Mouse (Mus musculus) liver, embryonic 14.5 days (tissue): ENCODE measurements around the gene Cx3cr1. TPM values are rescaled to one million over a fixed set of nuclear protein-coding genes. Genes with fewer than 3 reads are reported as not detected.

ENCODE experiments used
- ATAC-seq: fragments of 200-750 bp; cut with Nextera tagmentation; 2 replicates; pipeline ENCODE4 v1.8.0; 2017; ENCODE audit warnings: moderate number of reproducible peaks, mild to moderate bottlenecking, moderate library complexity; ENCODE audit not compliant: insufficient read depth
- DNase-seq, 3 experiments: peaks; one replicate each; pipeline ENCODE4 v3.0.0-alpha.2; 2012 to 2013; ENCODE audit warnings: low read depth in 3 of 3, low spot score in 3 of 3
- H3K27ac ChIP-seq: fragments of 300-500 bp; sonication (generic); 2 replicates; pipeline ENCODE4 v1.5.1; 2014; ENCODE audit warnings: moderate library complexity, mild to moderate bottlenecking, control low read depth, inconsistent platforms
- H3K27me3 ChIP-seq: fragments of 300-500 bp; sonication (generic); 2 replicates; pipeline ENCODE4 v1.6.1; 2014; ENCODE audit warnings: mild to moderate bottlenecking, low read length, moderate library complexity; ENCODE audit not compliant: control insufficient read depth, insufficient read depth
- H3K36me3 ChIP-seq: fragments of 300-500 bp; sonication (generic); replicated peaks from 2 replicates; pipeline ENCODE4 v1.6.1; 2014; ENCODE audit warnings: low read depth; ENCODE audit not compliant: control insufficient read depth, insufficient read depth
- H3K4me1 ChIP-seq, 2 experiments: fragments of 200-500 bp in 1 of 2; fragments of 300-500 bp in 1 of 2; sonication (generic) in 1 of 2; replicated peaks; 2 replicates each; pipeline ENCODE4 v1.6.1; 2012 to 2014; ENCODE audit warnings: antibody characterized with exemption in 1 of 2, inconsistent platforms in 1 of 2, low read length in 1 of 2; ENCODE audit not compliant: control insufficient read depth in 2 of 2, insufficient read depth in 2 of 2
- H3K4me2 ChIP-seq: fragments of 300-500 bp; sonication (generic); 2 replicates; pipeline ENCODE4 v1.6.1; 2014; ENCODE audit warnings: low read depth, mild to moderate bottlenecking, control low read depth, moderate library complexity
- H3K4me3 ChIP-seq, 2 experiments: fragments of 200-500 bp in 1 of 2; fragments of 300-500 bp in 1 of 2; sonication (generic) in 1 of 2; 2 replicates each; pipeline ENCODE4 v1.5.1; 2012 to 2014; ENCODE audit warnings: low read depth in 2 of 2, low read length in 2 of 2, mild to moderate bottlenecking in 2 of 2, control low read depth in 1 of 2, inconsistent platforms in 1 of 2, moderate library complexity in 1 of 2; ENCODE audit not compliant: insufficient read depth in 1 of 2
- H3K9ac ChIP-seq: fragments of 300-500 bp; sonication (generic); replicated peaks from 2 replicates; pipeline ENCODE4 v1.6.1; 2014; ENCODE audit warnings: mild to moderate bottlenecking, control low read depth, moderate library complexity
- H3K9me3 ChIP-seq: fragments of 300-500 bp; sonication (generic); 2 replicates; pipeline ENCODE4 v1.6.1; 2016; ENCODE audit warnings: low read length, mixed read lengths; ENCODE audit not compliant: control insufficient read depth
- CTCF ChIP-seq: IDR thresholded peaks from 2 replicates; pipeline ENCODE4 v1.5.1; 2016; ENCODE audit warnings: antibody characterized with exemption, low read depth, control low read depth
- EP300 ChIP-seq: IDR thresholded peaks from 2 replicates; pipeline ENCODE4 v1.6.1; 2016; ENCODE audit warnings: antibody characterized with exemption, low read depth
- WGBS: fragments of 180-500 bp; shearing (Covaris S2); extraction: QIAGEN DNeasy Blood & Tissue Kit; methylation state at CpG from one replicate; pipeline ENCODE4 v1.1.7; 2014; ENCODE audit not compliant: insufficient replicate concordance; 5-methylcytosine and 5-hydroxymethylcytosine counted together
- polyA plus RNA-seq, 2 experiments: library from polyadenylated mRNA; depleted of rRNA in 1 of 2; stranded (reverse) in 1 of 2; unstranded in 1 of 2; fragments of >200 nt; fragmentation: Nextera tagmentation in 1 of 2; extraction: Ambion mirVana in 1 of 2; gene quantifications; 2 replicates each; pipeline versions ENCODE4 v1.2.1 to v1.2.3; 2012 to 2014

Gene Cx3cr1
- polyA plus RNA-seq, 2 experiments: 0.69 to 1.4 TPM

DNA sequence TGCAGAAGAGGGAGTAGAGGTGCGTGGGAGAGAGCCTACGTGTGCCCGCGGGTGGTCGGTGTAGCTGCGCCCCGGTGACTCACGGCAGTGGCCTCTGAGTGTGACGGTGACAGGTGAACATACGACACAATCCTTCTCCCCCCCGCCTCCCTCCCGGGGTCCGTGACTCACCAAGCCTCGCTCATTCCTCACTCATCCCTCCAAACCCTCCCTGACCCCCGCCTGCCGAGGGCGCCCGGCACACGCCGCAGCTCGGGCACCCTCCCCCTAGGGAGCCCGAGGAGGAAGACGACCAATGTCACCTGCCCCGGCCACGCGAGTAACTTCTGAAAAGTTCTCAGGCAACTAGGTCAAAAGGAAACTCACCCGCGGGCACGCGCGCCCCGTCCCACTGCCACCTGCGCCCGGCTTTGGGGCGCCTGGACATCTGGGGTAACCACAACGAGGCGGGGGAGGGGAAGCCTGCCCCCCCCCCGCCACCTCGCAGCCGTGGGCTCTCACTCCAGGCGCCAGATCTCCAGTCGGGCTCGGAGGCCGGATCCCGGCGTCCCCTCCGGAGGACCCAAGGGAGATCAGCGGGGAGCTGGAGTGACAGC lies 86.6 kb downstream of the Cx3cr1 start:
- Histone ChIP-seq H3K9me3 (no peaks in the 10 kb centered on the region), H3K9ac (peak overlapping the region; percentile 40), H3K4me1 (peaks cover 0 to 30% of the 10 kb centered on the region in 2 experiments; a peak in 3 of 4 replicates), H3K27ac (no peak overlapping the region), H3K4me3 (peak overlapping the region; percentile 49 to 56), H3K36me3 (no peaks in the 10 kb centered on the region), H3K27me3 (peaks cover 15% of the 10 kb centered on the region), H3K4me2 (peak overlapping the region; percentile 63)
- ATAC-seq (no peak; the same call in 1 of the 2 replicates), DNase-seq (no peak)
- WGBS: under 1% methylated on average over 48 of the region's 48 CpGs
- TF ChIP-seq CTCF: no peak

DNA sequence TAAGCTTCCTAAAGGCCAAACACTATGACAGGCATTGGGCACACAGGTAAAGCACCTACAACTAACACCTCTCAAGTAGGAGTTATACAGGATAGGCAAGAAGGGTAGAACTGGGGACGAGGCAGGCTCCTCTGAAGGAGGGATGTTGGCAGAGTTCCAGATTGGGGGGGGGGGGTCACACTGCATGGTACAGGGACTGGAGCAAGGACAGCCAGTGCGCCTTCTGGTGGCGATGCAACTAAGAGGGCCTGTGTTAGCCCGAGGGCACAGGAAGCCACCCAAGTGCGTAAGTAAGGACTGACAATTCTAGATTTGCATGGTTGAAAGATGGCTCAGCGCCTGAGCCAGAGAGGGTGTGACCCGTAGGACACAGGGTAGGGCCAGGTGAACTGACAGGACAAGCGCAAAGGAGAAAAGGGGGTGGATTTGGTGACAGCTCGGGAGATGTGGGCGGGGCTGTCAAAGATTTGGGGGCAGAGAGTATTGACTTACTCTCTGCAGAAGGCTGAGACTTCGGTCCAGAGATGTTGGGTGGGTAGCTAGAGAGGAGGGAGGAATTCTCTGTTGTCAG lies 87.4 kb downstream of the Cx3cr1 start:
- DNase-seq (no peak), ATAC-seq (peak; percentile 9; the same call in 1 of the 2 replicates)
- Histone ChIP-seq H3K36me3 (no peaks in the 10 kb centered on the region), H3K9ac (no peak overlapping the region), H3K4me2 (peak overlapping the region; percentile 63), H3K4me3 (peak overlapping the region; percentile 49 to 56), H3K4me1 (peaks cover 0 to 34% of the 10 kb centered on the region in 2 experiments; a peak in 3 of 4 replicates), H3K27ac (no peak overlapping the region), H3K9me3 (no peaks in the 10 kb centered on the region), H3K27me3 (peaks cover 15% of the 10 kb centered on the region)
- WGBS: 1% methylated on average over 11 of the region's 11 CpGs
- TF ChIP-seq EP300: no peak
- peak; percentile 53 for TF ChIP-seq CTCF

DNA sequence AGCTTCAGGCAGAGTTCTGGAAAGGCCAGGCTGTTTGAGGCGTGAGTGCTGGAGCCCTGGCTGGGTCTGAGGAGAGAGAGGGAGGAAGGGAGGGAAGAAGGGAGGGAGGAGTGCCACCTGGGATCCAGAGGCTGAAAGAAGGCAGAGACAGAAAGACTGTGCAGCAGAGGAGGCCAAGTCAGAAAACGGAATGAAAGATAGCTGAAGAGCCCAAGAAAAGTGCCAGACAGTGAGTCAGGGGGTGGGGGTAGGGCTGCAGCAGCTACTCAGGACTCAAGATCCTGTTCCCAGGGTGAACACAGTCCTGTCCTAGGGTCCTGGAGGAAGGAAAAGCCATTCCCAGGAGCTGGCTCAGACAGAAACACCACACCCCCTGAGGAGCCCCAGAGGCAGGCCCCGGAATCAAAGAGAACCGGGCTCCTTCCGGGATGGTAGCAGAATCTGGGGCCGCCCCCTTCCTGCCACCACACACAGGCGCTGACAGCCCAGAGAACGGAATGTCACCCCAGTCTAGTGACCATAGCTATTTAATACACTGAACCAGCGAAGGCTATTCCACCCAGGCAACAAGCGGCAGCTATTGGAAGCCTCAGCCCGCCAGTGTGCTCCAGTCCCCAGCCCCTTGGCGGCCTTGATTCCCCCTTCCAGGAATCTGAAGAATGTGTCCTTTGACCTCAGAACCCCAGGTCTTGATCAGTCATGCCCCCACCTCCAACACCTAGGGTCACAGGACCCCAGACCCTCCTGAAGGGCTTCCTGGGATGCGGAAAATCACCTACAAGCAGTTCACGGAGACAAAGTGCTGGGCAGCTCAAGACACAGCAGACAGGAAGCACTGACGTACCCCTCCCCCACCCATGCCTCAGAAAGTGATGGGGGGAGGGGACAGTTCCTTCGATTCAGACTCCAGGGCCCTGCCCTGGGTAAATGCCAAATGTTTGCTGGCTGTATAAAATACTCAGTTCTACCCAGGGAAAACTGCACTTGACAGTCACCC lies 88.2 kb downstream of the Cx3cr1 start:
- no peak for TF ChIP-seq CTCF
- TF ChIP-seq EP300: no peak
- 4% methylated on average over 16 of the region's 16 CpGs for WGBS

DNA sequence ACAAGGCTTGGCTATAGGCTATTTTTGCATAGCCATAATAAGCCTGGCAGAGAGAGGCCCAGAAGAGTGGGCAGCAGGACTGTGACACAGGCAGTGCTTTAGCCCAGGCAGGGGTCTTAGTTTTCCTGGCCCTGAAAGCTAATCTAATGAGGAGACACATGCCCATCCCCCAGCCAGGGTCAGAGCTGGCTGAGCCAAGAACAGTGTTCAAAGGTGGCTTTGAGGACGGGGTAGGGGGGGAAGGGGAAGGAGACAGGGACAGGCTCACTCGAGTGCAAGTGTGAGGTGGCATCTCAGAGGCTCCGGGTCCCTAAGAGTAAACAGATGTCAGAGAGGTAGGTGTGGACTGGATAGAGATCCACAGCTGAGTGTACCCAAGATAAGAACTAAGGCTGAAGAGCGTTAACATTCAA lies 88.9 kb downstream of the Cx3cr1 start:
- Histone ChIP-seq H3K27ac (no peak overlapping the region; the same call in 1 of the 2 replicates), H3K27me3 (peaks cover 15% of the 10 kb centered on the region), H3K4me1 (peaks cover 0 to 40% of the 10 kb centered on the region in 2 experiments; a peak in 3 of 4 replicates), H3K9me3 (no peaks in the 10 kb centered on the region), H3K4me3 (no peak overlapping the region; a peak in 1 of 4 replicates), H3K4me2 (peak overlapping the region; percentile 63), H3K9ac (no peak overlapping the region), H3K36me3 (no peaks in the 10 kb centered on the region)
- no peak for TF ChIP-seq EP300
- TF ChIP-seq CTCF: no peak
- WGBS: 5% methylated on average over 4 of the region's 4 CpGs
- DNase-seq (no peak), ATAC-seq (no peak)

More for the DNA sequence above, 88.2 kb downstream of the Cx3cr1 start:
- peak overlapping the region; percentile 39 to 44 for H3K4me3 ChIP-seq
- H3K27me3 ChIP-seq: peaks cover 15% of the 10 kb centered on the region
- peak overlapping the region; percentile 46 for H3K27ac ChIP-seq
- H3K9ac ChIP-seq: no peak overlapping the region
- H3K9me3 ChIP-seq: no peaks in the 10 kb centered on the region
- DNase-seq (no peak), ATAC-seq (peak; percentile 24)
- H3K4me1 ChIP-seq: peaks cover 0 to 40% of the 10 kb centered on the region in 2 experiments; a peak in 3 of 4 replicates
- peak overlapping the region; percentile 63 for H3K4me2 ChIP-seq
- H3K36me3 ChIP-seq: no peaks in the 10 kb centered on the region

DNA sequence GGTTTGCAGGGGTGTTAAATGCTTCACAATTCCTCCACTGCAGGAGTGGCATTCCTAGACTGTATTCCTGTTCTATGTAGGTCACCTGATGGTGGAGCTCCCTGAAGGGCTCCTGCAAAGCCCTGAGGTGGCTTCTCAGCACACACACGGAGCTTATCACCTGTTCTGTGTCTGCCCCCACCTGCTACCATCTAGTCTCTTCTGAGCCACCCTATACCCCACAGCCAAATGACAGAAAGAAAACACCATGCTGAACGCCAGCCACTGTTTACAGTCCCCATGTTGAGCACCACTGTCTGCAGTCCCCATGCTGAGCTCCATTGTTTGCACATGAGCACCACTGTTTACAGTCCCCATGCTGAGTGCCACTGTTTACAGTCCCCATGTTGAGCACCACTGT lies 89.9 kb downstream of the Cx3cr1 start:
- H3K4me2 ChIP-seq: no peak overlapping the region

More for the DNA sequence above, 89.9 kb downstream of the Cx3cr1 start:
- ATAC-seq (no peak), DNase-seq (no peak)
- no peak overlapping the region for H3K27ac ChIP-seq
- no peaks in the 10 kb centered on the region for H3K36me3 ChIP-seq
- H3K27me3 ChIP-seq: peaks cover 15% of the 10 kb centered on the region
- no peak overlapping the region for H3K4me3 ChIP-seq
- H3K4me1 ChIP-seq: peaks cover 0 to 40% of the 10 kb centered on the region in 2 experiments; a peak in 3 of 4 replicates
- no peak overlapping the region for H3K9ac ChIP-seq
- WGBS: 36% methylated on average over 2 of the region's 2 CpGs
- TF ChIP-seq CTCF (no peak), EP300 (no peak)
- H3K9me3 ChIP-seq: no peaks in the 10 kb centered on the region
